Mouse (Mus musculus): ENCODE measurements at regions not wholly inside any gene's neighbourhood (a gene's known extent, or its start where the extent isn't known, plus 50 kb on each side); places are given as distances from the start of the nearest gene placed in this dataset.

- DNase-seq (ENCODE audit: low read depth in 1 of 2, low spot score in 2 of 2) = no peak
- no peak for TF ChIP-seq CTCF (IDR thresholded peaks at IDR 0.05; ENCODE audit: extremely low read depth, insufficient read depth, insufficient read length, insufficient replicate concordance)
- TF ChIP-seq POLR2A (IDR thresholded peaks at IDR 0.05; ENCODE audit: low read depth, low read length) = no peak
Measured at GRCm38 (mm10) chr4:82234443-82234842, 471.1 kb downstream of the Nfib start.

GRCm38 (mm10) chr4:82226197-82227119, 479.1 kb downstream of the Nfib start:
- WGBS = 69% methylated on average over 6 of the region's 6 CpGs
- no peak for TF ChIP-seq POLR2A (IDR thresholded peaks at IDR 0.05; ENCODE audit: low read depth, low read length)
- no peak for TF ChIP-seq CTCF (IDR thresholded peaks at IDR 0.05; ENCODE audit: extremely low read depth, insufficient read depth, insufficient read length, insufficient replicate concordance)
- no peak overlapping the region for H3K27ac ChIP-seq (ENCODE audit: insufficient read depth, low read length)

More at GRCm38 (mm10) chr4:82234443-82234842, 471.1 kb downstream of the Nfib start:
- no peaks in the 10 kb centered on the region for H3K4me1 ChIP-seq (ENCODE audit: control insufficient read depth, insufficient read depth, insufficient read length)
- no peaks in the 10 kb centered on the region for H3K36me3 ChIP-seq (ENCODE audit: control insufficient read depth, insufficient read depth, low read length)
- no peaks in the 10 kb centered on the region for H3K27me3 ChIP-seq (ENCODE audit: control insufficient read depth, insufficient read depth, low read length)
- 85% methylated on average over 5 of the region's 5 CpGs for WGBS
- no peak overlapping the region for H3K4me3 ChIP-seq (ENCODE audit: extremely low read depth, insufficient read depth, insufficient read length)
- no peak overlapping the region for H3K27ac ChIP-seq (ENCODE audit: insufficient read depth, low read length)

GRCm38 (mm10) chr4:82220724-82221123, 484.8 kb downstream of the Nfib start:
- DNase-seq (ENCODE audit: low read depth in 1 of 2, low spot score in 2 of 2) = no peak
- no peaks in the 10 kb centered on the region for H3K27me3 ChIP-seq (ENCODE audit: control insufficient read depth, insufficient read depth, low read length)
- H3K4me3 ChIP-seq (ENCODE audit: extremely low read depth, insufficient read depth, insufficient read length) = no peak overlapping the region
- TF ChIP-seq POLR2A (IDR thresholded peaks at IDR 0.05; ENCODE audit: low read depth, low read length) (no peak), CTCF (IDR thresholded peaks at IDR 0.05; ENCODE audit: extremely low read depth, insufficient read depth, insufficient read length, insufficient replicate concordance) (no peak)
- 95% methylated on average over 8 of the region's 8 CpGs for WGBS
- H3K27ac ChIP-seq (ENCODE audit: insufficient read depth, low read length) = no peak overlapping the region
- no peaks in the 10 kb centered on the region for H3K36me3 ChIP-seq (ENCODE audit: control insufficient read depth, insufficient read depth, low read length)
- no peaks in the 10 kb centered on the region for H3K4me1 ChIP-seq (ENCODE audit: control insufficient read depth, insufficient read depth, insufficient read length)

More at GRCm38 (mm10) chr4:82226197-82227119, 479.1 kb downstream of the Nfib start:
- Histone ChIP-seq H3K36me3 (ENCODE audit: control insufficient read depth, insufficient read depth, low read length) (no peaks in the 10 kb centered on the region), H3K27me3 (ENCODE audit: control insufficient read depth, insufficient read depth, low read length) (no peaks in the 10 kb centered on the region), H3K4me3 (ENCODE audit: extremely low read depth, insufficient read depth, insufficient read length) (no peak overlapping the region), H3K4me1 (ENCODE audit: control insufficient read depth, insufficient read depth, insufficient read length) (no peaks in the 10 kb centered on the region)
- no peak for DNase-seq (ENCODE audit: low read depth in 1 of 2, low spot score in 2 of 2)

GRCm38 (mm10) chr4:82220120-82220714, 485.3 kb downstream of the Nfib start:
- 88% methylated on average over 7 of the region's 7 CpGs for WGBS
- H3K27ac ChIP-seq (ENCODE audit: insufficient read depth, low read length) = no peak overlapping the region
- no peak overlapping the region for H3K4me3 ChIP-seq (ENCODE audit: extremely low read depth, insufficient read depth, insufficient read length)
- TF ChIP-seq POLR2A (IDR thresholded peaks at IDR 0.05; ENCODE audit: low read depth, low read length) (no peak), CTCF (IDR thresholded peaks at IDR 0.05; ENCODE audit: extremely low read depth, insufficient read depth, insufficient read length, insufficient replicate concordance) (no peak)
- no peaks in the 10 kb centered on the region for H3K36me3 ChIP-seq (ENCODE audit: control insufficient read depth, insufficient read depth, low read length)
- H3K4me1 ChIP-seq (ENCODE audit: control insufficient read depth, insufficient read depth, insufficient read length) = no peaks in the 10 kb centered on the region
- no peak for DNase-seq (ENCODE audit: low read depth in 1 of 2, low spot score in 2 of 2)
- H3K27me3 ChIP-seq (ENCODE audit: control insufficient read depth, insufficient read depth, low read length) = no peaks in the 10 kb centered on the region

GRCm38 (mm10) chr4:82218616-82219015, 486.9 kb downstream of the Nfib start:
- no peak for TF ChIP-seq POLR2A (IDR thresholded peaks at IDR 0.05; ENCODE audit: low read depth, low read length)
- no peak for TF ChIP-seq CTCF (IDR thresholded peaks at IDR 0.05; ENCODE audit: extremely low read depth, insufficient read depth, insufficient read length, insufficient replicate concordance)
- Histone ChIP-seq H3K36me3 (ENCODE audit: control insufficient read depth, insufficient read depth, low read length) (no peaks in the 10 kb centered on the region), H3K27me3 (ENCODE audit: control insufficient read depth, insufficient read depth, low read length) (no peaks in the 10 kb centered on the region), H3K4me3 (ENCODE audit: extremely low read depth, insufficient read depth, insufficient read length) (no peak overlapping the region), H3K4me1 (ENCODE audit: control insufficient read depth, insufficient read depth, insufficient read length) (no peaks in the 10 kb centered on the region), H3K27ac (ENCODE audit: insufficient read depth, low read length) (no peak overlapping the region)
- DNase-seq (ENCODE audit: low read depth in 1 of 2, low spot score in 2 of 2) = no peak
- WGBS = 91% methylated on average over 6 of the region's 6 CpGs

- H3K27me3 ChIP-seq (ENCODE audit: control insufficient read depth, insufficient read depth, low read length) = no peaks in the 10 kb centered on the region
- H3K4me3 ChIP-seq (ENCODE audit: extremely low read depth, insufficient read depth, insufficient read length) = no peak overlapping the region
- H3K27ac ChIP-seq (ENCODE audit: insufficient read depth, low read length) = no peak overlapping the region
- 98% methylated on average over 1 of the region's 1 CpGs for whole genome bisulfite sequencing
- H3K4me1 ChIP-seq (ENCODE audit: control insufficient read depth, insufficient read depth, insufficient read length) = no peaks in the 10 kb centered on the region
- no peak for TF ChIP-seq POLR2A (IDR thresholded peaks at IDR 0.05; ENCODE audit: low read depth, low read length)
- TF ChIP-seq CTCF (IDR thresholded peaks at IDR 0.05; ENCODE audit: extremely low read depth, insufficient read depth, insufficient read length, insufficient replicate concordance) = no peak
- H3K36me3 ChIP-seq (ENCODE audit: control insufficient read depth, insufficient read depth, low read length) = no peaks in the 10 kb centered on the region
- DNase-seq (ENCODE audit: low read depth in 1 of 2, low spot score in 2 of 2) = no peak
Measured at GRCm38 (mm10) chr4:82207031-82207430, 498.5 kb downstream of the Nfib start.

Measured in spleen, adult 2 months (tissue).